Mouse (Mus musculus) forebrain, embryonic 11.5 days (tissue): ENCODE measurements around the gene Mybph. TPM values are rescaled to one million over a fixed set of nuclear protein-coding genes. Genes with fewer than 3 reads are reported as not detected.

Source experiments
- ATAC-seq: fragments of 200-750 bp; cut with Nextera tagmentation; replicated peaks from 2 replicates; pipeline ENCODE4 v1.8.0; 2017; ENCODE audit warnings: moderate TSS enrichment; ENCODE audit not compliant: low FRiP score
- DNase-seq: peaks from one replicate; pipeline ENCODE4 v3.0.0-alpha.2; 2017; ENCODE audit warnings: low spot score
- H3K27ac ChIP-seq: fragments of 300-500 bp; sonication (generic); 2 replicates; pipeline ENCODE4 v1.5.1; 2014; ENCODE audit warnings: low read depth, low read length
- H3K27me3 ChIP-seq: fragments of 300-500 bp; sonication (generic); 2 replicates; pipeline ENCODE4 v1.6.1; 2014; ENCODE audit warnings: mild to moderate bottlenecking, low read length, mixed read lengths; ENCODE audit not compliant: control insufficient read depth, insufficient read depth
- H3K36me3 ChIP-seq: fragments of 300-500 bp; sonication (generic); 2 replicates; pipeline ENCODE4 v1.6.1; 2014; ENCODE audit warnings: mild to moderate bottlenecking, low read length, moderate library complexity, mixed read lengths; ENCODE audit not compliant: control insufficient read depth, insufficient read depth
- H3K4me1 ChIP-seq: fragments of 300-500 bp; sonication (generic); replicated peaks from 2 replicates; pipeline ENCODE4 v1.6.1; 2014; ENCODE audit warnings: low read length, mixed read lengths; ENCODE audit not compliant: control insufficient read depth, insufficient read depth
- H3K4me2 ChIP-seq: fragments of 300-500 bp; sonication (generic); 2 replicates; pipeline ENCODE4 v1.6.1; 2014; ENCODE audit warnings: low read depth, mild to moderate bottlenecking, low read length, moderate library complexity, mixed read lengths; ENCODE audit not compliant: severe bottlenecking
- H3K4me3 ChIP-seq: fragments of 300-500 bp; sonication (generic); 2 replicates; pipeline ENCODE4 v1.5.1; 2014; ENCODE audit warnings: low read depth, low read length
- H3K9ac ChIP-seq: fragments of 300-500 bp; sonication (generic); 2 replicates; pipeline ENCODE4 v1.6.1; 2014; ENCODE audit warnings: low read length
- H3K9me3 ChIP-seq: fragments of 300-500 bp; sonication (generic); 2 replicates; pipeline ENCODE4 v1.6.1; 2016; ENCODE audit warnings: low read length, mixed read lengths; ENCODE audit not compliant: control insufficient read depth
- whole genome bisulfite sequencing: fragments of 180-500 bp; shearing (Covaris S2); extraction: QIAGEN DNeasy Blood & Tissue Kit; methylation state at CpG from one replicate; pipeline ENCODE4 v1.1.7; 2014; 5-methylcytosine and 5-hydroxymethylcytosine counted together
- polyA plus RNA-seq: library from polyadenylated mRNA; unstranded; fragments of >200 nt; fragmentation: Nextera tagmentation; extraction: Ambion mirVana; gene quantifications from 2 replicates; pipeline ENCODE4 v1.2.1, GENCODE M21; 2014

The Mybph gene
- polyA plus RNA-seq, 1 experiment from 2014 or later: not detected

DNA sequence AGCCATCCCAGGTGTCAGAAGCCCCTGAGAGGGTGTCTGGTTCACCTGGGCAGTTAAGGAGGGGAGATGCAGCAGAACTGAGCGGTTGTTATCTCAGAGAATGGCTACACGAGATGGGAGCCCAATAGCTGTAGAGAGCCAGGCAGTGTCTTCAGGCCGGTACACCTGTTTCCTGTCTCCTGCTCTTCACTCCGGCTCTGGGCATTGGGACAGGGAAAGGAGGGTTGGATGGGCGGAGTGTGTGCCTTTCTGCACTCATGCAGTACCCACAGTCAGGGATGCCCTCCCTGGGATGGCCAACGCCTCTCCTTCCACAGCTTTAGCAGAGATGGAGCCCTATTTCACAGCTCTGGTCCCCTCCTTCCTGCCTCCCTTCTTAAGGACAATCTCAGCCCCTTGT, 17.8 kb downstream of the Mybph start:
- H3K9me3 ChIP-seq: no peaks in the 10 kb centered on the region
- no peak overlapping the region for H3K4me2 ChIP-seq
- DNase-seq (no peak), ATAC-seq (no peak)
- no peaks in the 10 kb centered on the region for H3K36me3 ChIP-seq
- H3K4me3 ChIP-seq: no peak overlapping the region
- H3K27ac ChIP-seq: no peak overlapping the region
- H3K27me3 ChIP-seq: peaks cover 5% of the 10 kb centered on the region; the same call in 1 of the 2 replicates
- peaks cover 5% of the 10 kb centered on the region; the same call in 1 of the 2 replicates for H3K4me1 ChIP-seq
- no peak overlapping the region for H3K9ac ChIP-seq
- 72% methylated on average over 6 of the region's 6 CpGs for WGBS

DNA sequence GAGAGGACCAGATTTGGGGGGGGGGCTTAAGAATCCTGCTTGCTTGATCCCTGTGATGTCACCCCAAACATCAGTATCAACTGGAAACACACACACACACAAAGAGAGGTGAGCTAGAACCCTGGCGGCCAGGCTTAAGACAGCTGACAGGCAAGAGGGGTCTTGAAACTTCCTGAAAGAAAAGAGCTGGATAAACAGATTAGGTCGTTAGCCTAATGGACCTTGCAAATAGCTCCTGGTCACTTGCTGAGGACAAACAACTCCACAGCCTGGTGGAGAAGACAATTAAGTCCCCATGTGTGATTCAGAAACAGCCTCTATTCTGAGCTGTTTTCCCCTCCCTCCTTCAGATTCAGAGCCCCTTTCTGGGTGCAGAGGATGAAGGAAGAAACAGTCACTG, 18.4 kb downstream of the Mybph start:
- WGBS: 2% methylated on average over 2 of the region's 2 CpGs
- Histone ChIP-seq H3K4me1 (peaks cover 7% of the 10 kb centered on the region; the same call in 1 of the 2 replicates), H3K4me3 (no peak overlapping the region), H3K9ac (no peak overlapping the region), H3K27me3 (peaks cover 5% of the 10 kb centered on the region; the same call in 1 of the 2 replicates), H3K27ac (no peak overlapping the region), H3K36me3 (no peaks in the 10 kb centered on the region), H3K4me2 (no peak overlapping the region), H3K9me3 (no peaks in the 10 kb centered on the region)
- ATAC-seq: no peak
- no peak for DNase-seq

DNA sequence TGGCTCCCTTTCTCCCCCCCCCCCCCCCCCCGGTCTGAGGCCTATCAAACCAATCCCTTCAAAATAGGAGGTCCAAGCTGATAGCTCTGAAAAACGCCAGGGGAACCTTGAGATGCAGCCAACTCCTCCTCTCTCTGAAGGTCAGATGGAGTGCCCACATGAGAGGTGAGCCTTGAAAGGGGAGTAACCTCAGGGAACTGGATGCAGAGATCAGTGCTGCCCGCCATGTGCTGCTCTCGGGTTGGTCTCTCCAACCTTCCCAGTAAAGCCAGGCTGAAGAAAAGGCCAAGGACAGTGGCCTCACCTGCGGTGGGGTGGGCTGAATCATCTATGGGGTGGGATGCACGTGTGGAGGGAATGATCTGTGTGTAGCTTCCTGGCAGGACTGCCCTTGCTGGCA, 19.1 kb downstream of the Mybph start:
- 71% methylated on average over 5 of the region's 6 CpGs for WGBS
- DNase-seq (no peak), ATAC-seq (no peak)
- Histone ChIP-seq H3K27ac (no peak overlapping the region), H3K36me3 (no peaks in the 10 kb centered on the region), H3K4me2 (no peak overlapping the region), H3K4me3 (no peak overlapping the region), H3K9ac (no peak overlapping the region), H3K9me3 (no peaks in the 10 kb centered on the region), H3K27me3 (peaks cover 5% of the 10 kb centered on the region; the same call in 1 of the 2 replicates), H3K4me1 (peaks cover 7% of the 10 kb centered on the region; the same call in 1 of the 2 replicates)

DNA sequence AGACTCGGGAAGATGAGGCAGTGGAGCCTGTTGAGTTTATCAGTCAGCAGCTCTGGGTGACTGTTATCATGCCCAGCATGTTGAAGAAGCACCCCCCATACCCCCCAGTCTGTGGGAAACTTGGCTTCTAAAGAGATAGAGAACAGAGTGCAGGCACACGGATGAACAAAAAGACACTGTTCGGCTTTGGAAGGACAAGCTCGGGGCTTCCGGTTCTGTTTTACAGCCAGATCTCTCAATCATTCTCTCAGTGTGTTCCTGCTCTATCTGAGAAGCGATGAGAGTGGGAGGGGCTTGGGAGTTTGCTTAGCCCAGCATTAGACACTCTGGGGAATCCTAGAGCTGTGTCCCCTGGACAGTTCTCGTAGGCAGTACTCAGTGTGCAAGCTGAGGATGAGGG, 20.2 kb downstream of the Mybph start:
- no peaks in the 10 kb centered on the region for H3K9me3 ChIP-seq
- H3K36me3 ChIP-seq: no peaks in the 10 kb centered on the region
- H3K4me2 ChIP-seq: no peak overlapping the region
- H3K9ac ChIP-seq: no peak overlapping the region
- ATAC-seq (no peak), DNase-seq (no peak)
- no peak overlapping the region for H3K4me3 ChIP-seq
- no peak overlapping the region for H3K27ac ChIP-seq
- 85% methylated on average over 7 of the region's 7 CpGs for WGBS
- H3K4me1 ChIP-seq: peaks cover 7% of the 10 kb centered on the region; the same call in 1 of the 2 replicates
- peaks cover 5% of the 10 kb centered on the region; the same call in 1 of the 2 replicates for H3K27me3 ChIP-seq

DNA sequence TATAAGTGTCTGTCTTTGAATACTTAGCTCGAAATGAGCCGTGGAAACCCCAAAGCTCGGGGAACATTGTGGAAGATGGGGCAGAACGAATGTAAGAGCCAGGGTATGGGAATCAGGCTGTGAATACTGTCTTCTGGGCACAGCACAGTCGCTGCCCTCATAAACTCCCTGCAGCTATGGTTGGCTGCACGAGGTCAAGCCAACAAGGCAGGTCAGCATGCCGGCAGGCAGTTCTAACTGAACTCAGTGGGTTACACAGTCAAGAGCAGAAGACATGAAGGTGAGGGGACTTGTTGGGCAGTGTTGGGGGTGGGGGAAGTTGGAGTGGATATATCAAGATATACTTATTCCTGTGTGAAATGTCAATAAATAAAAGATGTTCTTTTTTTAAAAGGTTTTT, 21.8 kb downstream of the Mybph start:
- H3K27ac ChIP-seq: no peak overlapping the region
- no peak for DNase-seq
- peaks cover 7% of the 10 kb centered on the region; the same call in 1 of the 2 replicates for H3K4me1 ChIP-seq
- H3K27me3 ChIP-seq: peaks cover 5% of the 10 kb centered on the region; the same call in 1 of the 2 replicates
- no peaks in the 10 kb centered on the region for H3K9me3 ChIP-seq
- WGBS: 56% methylated on average over 7 of the region's 7 CpGs
- no peaks in the 10 kb centered on the region for H3K36me3 ChIP-seq
- H3K4me3 ChIP-seq: no peak overlapping the region
- H3K4me2 ChIP-seq: no peak overlapping the region
- no peak overlapping the region for H3K9ac ChIP-seq
- ATAC-seq: no peak

DNA sequence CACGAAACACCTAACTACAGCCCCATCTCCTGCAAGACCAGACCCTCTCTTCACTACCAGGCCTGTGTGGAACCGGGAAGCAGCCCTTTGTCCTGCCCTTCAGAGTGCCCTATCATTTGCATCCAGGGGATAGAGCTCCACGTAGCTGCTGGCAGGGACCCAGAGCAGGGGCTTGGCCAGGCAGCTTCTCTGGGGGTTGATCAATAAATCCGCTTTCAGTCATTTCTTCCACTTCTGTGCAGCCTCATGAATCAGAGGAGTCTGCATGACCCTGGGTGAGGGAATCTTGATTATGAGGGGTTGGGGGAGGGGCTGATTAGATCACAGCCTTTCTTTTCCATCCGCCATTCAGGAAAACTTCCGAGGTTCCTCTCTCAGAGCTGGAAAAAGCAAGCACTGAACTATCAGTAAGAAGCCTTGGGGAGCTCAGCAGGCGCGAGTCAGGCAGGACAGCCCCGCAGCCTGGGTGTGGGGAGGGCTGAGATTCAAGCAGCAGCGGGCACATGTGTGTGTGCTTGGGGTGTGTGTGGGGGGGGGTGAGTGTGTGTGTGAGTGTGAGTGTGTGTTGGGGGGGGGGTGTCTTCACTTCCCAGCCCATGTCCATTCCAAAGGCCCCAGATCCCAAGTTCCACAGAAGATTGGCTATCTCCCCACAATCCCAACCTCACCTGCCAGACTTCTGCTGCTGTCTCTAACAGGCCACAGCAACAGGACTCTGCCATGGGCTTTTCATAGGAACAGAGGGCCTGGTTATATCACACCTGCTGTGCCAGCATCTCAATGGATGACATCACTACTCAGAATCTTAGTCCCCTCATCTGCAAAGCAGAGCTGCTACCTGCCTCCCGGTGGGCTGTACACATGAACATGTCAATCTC, 22.7 kb downstream of the Mybph start:
- peak; percentile 44; the same call in 1 of the 2 replicates for ATAC-seq
- peaks cover under 1% of the 10 kb centered on the region; the same call in 1 of the 2 replicates for H3K27me3 ChIP-seq
- no peaks in the 10 kb centered on the region for H3K36me3 ChIP-seq
- H3K4me3 ChIP-seq: no peak overlapping the region
- H3K4me2 ChIP-seq: no peak overlapping the region
- WGBS: 20% methylated on average over 11 of the region's 11 CpGs
- peaks cover 7% of the 10 kb centered on the region; the same call in 1 of the 2 replicates for H3K4me1 ChIP-seq
- no peak overlapping the region for H3K27ac ChIP-seq
- H3K9me3 ChIP-seq: no peaks in the 10 kb centered on the region
- no peak overlapping the region; the same call in 1 of the 2 replicates for H3K9ac ChIP-seq
- no peak for DNase-seq

DNA sequence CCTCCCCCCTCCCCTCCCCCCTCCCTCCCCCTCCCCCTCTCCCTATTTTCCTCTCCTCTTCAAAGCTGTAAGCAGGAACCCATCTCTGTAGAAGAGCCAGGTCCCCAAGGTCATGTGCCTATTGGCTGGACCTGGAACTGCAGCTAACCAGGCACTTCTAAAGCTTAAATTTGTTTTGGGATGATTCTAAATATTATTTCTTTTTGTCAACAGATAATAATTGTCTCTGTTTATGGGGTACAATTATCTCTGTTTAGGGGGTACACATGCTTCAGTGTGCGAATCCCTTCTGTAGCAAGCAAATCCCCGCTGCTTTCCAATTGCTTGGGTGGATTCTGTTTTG, 23.4 kb downstream of the Mybph start:
- Histone ChIP-seq H3K9ac (no peak overlapping the region), H3K9me3 (no peaks in the 10 kb centered on the region), H3K27ac (no peak overlapping the region), H3K4me1 (peaks cover 7% of the 10 kb centered on the region; the same call in 1 of the 2 replicates), H3K36me3 (no peaks in the 10 kb centered on the region), H3K4me2 (no peak overlapping the region), H3K27me3 (no peaks in the 10 kb centered on the region), H3K4me3 (no peak overlapping the region)
- DNase-seq (no peak), ATAC-seq (no peak)
- WGBS: 90% methylated on average over 2 of the region's 2 CpGs

DNA sequence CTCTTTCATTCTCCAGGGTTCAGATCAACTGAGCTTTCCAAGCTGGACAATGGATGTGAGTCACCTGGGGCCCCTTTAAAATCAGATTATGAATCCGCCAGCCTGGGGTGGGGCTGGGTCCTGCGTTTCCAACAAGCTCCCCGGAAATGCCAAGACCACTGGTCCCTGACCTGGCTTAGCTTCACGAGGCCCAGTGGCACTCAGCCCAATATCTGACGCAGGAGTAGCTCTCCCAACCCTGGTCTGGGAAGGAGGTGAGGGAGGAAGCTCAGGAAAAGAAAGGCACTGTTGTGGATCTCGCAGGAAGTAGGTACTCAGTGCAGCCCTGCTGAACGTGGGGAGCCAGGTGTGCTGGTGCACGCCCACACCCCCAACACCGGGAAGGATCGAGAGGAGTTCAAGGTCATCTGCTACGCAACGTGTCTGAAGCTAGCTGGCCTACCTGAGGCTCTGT, 23.8 kb downstream of the Mybph start:
- WGBS: 72% methylated on average over 12 of the region's 12 CpGs
- no peak overlapping the region for H3K4me3 ChIP-seq
- H3K27ac ChIP-seq: no peak overlapping the region
- no peaks in the 10 kb centered on the region for H3K9me3 ChIP-seq
- H3K4me1 ChIP-seq: peaks cover 7% of the 10 kb centered on the region; the same call in 1 of the 2 replicates
- ATAC-seq (no peak), DNase-seq (no peak)
- no peak overlapping the region for H3K4me2 ChIP-seq
- H3K36me3 ChIP-seq: no peaks in the 10 kb centered on the region
- no peaks in the 10 kb centered on the region for H3K27me3 ChIP-seq
- H3K9ac ChIP-seq: no peak overlapping the region
